14 mouse cellular contexts compared by ENCODE assay signal in the genomic region with DNA sequence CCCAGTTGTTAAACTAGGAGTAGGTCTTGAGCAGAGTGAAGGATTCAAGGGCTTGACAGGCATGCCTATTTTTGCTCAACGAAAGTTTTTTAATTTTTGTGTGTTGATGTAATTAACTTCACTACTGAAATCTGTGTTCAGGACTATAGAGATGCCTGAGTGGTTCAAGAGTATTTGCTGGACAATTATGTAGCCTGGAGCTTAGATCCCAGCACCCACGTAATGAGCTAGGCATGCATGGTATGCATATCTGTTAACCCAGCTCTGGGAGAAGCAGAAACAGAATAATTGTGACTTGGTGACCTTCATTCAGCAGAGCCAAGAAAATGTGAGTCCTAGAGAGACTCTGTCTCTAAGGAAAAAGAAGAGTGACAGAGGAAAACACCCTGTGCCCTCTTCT. TPM values are rescaled to one million over a fixed set of nuclear protein-coding genes. Genes with fewer than 3 reads are reported as not detected.
DNase-seq lines count a peak whose midpoint lies in the region; ATAC-seq lines count a peak whose summit lies in the region.
"Had no signal": no experiment of that assay in that cellular context is flagged by ENCODE, and none has a peak within 500 bp of the region (broad histone marks: within the 10 kb centered on the region; RNA-seq: fewer than 3 reads in every experiment).

No protein-coding gene starts in this region.

- 76% methylated on average over 2 of the region's 2 CpGs for WGBS in hindbrain, embryonic 13.5 days

- no peak overlapping the region for H3K4me2 ChIP-seq in hindbrain, embryonic 13.5 days
- H3K4me2 ChIP-seq: embryonic facial prominence, embryonic 13.5 days; hindbrain, embryonic 12.5 days; midbrain, embryonic 15.5 days had no signal

- H3K36me3 ChIP-seq in hindbrain, embryonic 13.5 days, result no peaks in the 10 kb centered on the region
- H3K36me3 ChIP-seq: embryonic facial prominence, embryonic 13.5 days; hindbrain, embryonic 12.5 days; midbrain, embryonic 15.5 days had no signal

- ATAC-seq in hindbrain, embryonic 13.5 days (ENCODE audit: low FRiP score), result no peak
- ATAC-seq: midbrain, embryonic 15.5 days had no signal

- H3K27me3 ChIP-seq in hindbrain, embryonic 13.5 days, result no peaks in the 10 kb centered on the region
- H3K27me3 ChIP-seq: embryonic facial prominence, embryonic 13.5 days; hindbrain, embryonic 12.5 days; midbrain, embryonic 15.5 days had no signal

- peak; percentile 5 for DNase-seq in embryo, embryonic 11 days
- no peak for DNase-seq in embryo, embryonic 9.5 days (ENCODE audit: extremely low spot score)
- peak; percentile 93 for DNase-seq in 3T3-L1 (ENCODE audit: low read depth, low spot score)
- peak; percentile 13 for DNase-seq in kidney, adult 18-20 months
- DNase-seq in lung, adult 18-20 months, result peak; percentile 34 to 46
- no peak for DNase-seq in spleen, postnatal 36 days (ENCODE audit: low spot score in 2 of 2)
- no peak for DNase-seq in spleen, postnatal 4 days (ENCODE audit: low spot score in 2 of 2)
- DNase-seq: B cell, adult 2 months; cerebellum, adult 18-20 months; thymus, adult 2 months had no signal

- H3K27ac ChIP-seq in hindbrain, embryonic 13.5 days, result no peak overlapping the region
- H3K27ac ChIP-seq: embryonic facial prominence, embryonic 13.5 days; hindbrain, embryonic 12.5 days; midbrain, embryonic 15.5 days had no signal

- no peak overlapping the region for H3K9ac ChIP-seq in hindbrain, embryonic 13.5 days
- H3K9ac ChIP-seq: embryonic facial prominence, embryonic 13.5 days; hindbrain, embryonic 12.5 days; midbrain, embryonic 15.5 days had no signal

- no peak overlapping the region for H3K4me3 ChIP-seq in hindbrain, embryonic 13.5 days
- H3K4me3 ChIP-seq: embryonic facial prominence, embryonic 13.5 days; hindbrain, embryonic 12.5 days; midbrain, embryonic 15.5 days had no signal

- H3K4me1 ChIP-seq in hindbrain, embryonic 13.5 days (replicated peaks), result no peaks in the 10 kb centered on the region
- H3K4me1 ChIP-seq: embryonic facial prominence, embryonic 13.5 days; hindbrain, embryonic 12.5 days; midbrain, embryonic 15.5 days had no signal

- H3K9me3 ChIP-seq in hindbrain, embryonic 13.5 days, result no peaks in the 10 kb centered on the region
- H3K9me3 ChIP-seq: embryonic facial prominence, embryonic 13.5 days; hindbrain, embryonic 12.5 days; midbrain, embryonic 15.5 days had no signal

RNA-seq across cellular contexts. Expression of a gene that starts 10.6 kb away (rescaled TPM):
- not detected in 2 replicates for polyA plus RNA-seq in hindbrain, embryonic 13.5 days (2015; fragmentation: Nextera tagmentation; extraction: Ambion mirVana)
- polyA plus RNA-seq: embryonic facial prominence, embryonic 13.5 days; hindbrain, embryonic 12.5 days; midbrain, embryonic 15.5 days had no signal

RNA-seq across cellular contexts. Expression of a gene that starts 54.6 kb away (rescaled TPM):
- polyA plus RNA-seq in hindbrain, embryonic 13.5 days (2015; fragmentation: Nextera tagmentation; extraction: Ambion mirVana), result 0.40 and 0.92 TPM in 2 replicates

Comparison
In these comparisons a context has a peak if more than half of its experiments do, and no peak if none do; other contexts are left out.
1. DNase-seq: peak in embryo, embryonic 11 days (single experiment), 3T3-L1 (single experiment), kidney, adult 18-20 months (single experiment) and lung, adult 18-20 months (2 of 2); none in embryo, embryonic 9.5 days (single experiment), spleen, postnatal 36 days (0 of 2) and spleen, postnatal 4 days (0 of 2).